Mouse (Mus musculus) E14TG2a.4 (cell line): ENCODE results near the gene Rpl12.

Source experiments
- CTCF ChIP-seq: conservative IDR thresholded peaks from 2 replicates; pipeline ENCODE4 v1.5.1; 2014; ENCODE audit warnings: low read length
- NANOG ChIP-seq: IDR thresholded peaks from 2 replicates; pipeline ENCODE4 v1.6.1; 2014; ENCODE audit warnings: borderline replicate concordance, low read length, mixed read lengths
- POU5F1 ChIP-seq: IDR thresholded peaks from 2 replicates; pipeline ENCODE4 v1.6.1; 2014; ENCODE audit warnings: low read length, borderline replicate concordance

GRCm38 (mm10) chr2:32963981-32964380 lies 2.6 kb downstream of the Rpl12 start:
- TF ChIP-seq CTCF (no peak), NANOG (no peak), POU5F1 (no peak)
